Mouse (Mus musculus) thymus, adult 2 months (tissue): Measurements from ENCODE around the gene Des. TPM values are rescaled to one million over a fixed set of nuclear protein-coding genes. Genes with fewer than 3 reads are reported as not detected.

ENCODE experiments used
- DNase-seq: peaks from one replicate; pipeline ENCODE4 v3.0.0; 2021
- H3K27ac ChIP-seq: fragments of 200-500 bp; 2 replicates; pipeline ENCODE4 v1.5.1; 2012; ENCODE audit warnings: low read length, control low read depth; ENCODE audit not compliant: control insufficient read depth, insufficient read depth
- H3K27me3 ChIP-seq: fragments of 200-500 bp; 2 replicates; pipeline ENCODE4 v1.6.1; 2012; ENCODE audit warnings: mild to moderate bottlenecking, low read length, moderate library complexity, mixed read lengths; ENCODE audit not compliant: control insufficient read depth, insufficient read depth
- H3K36me3 ChIP-seq: fragments of 200-500 bp; 2 replicates; pipeline ENCODE4 v1.6.1; 2012; ENCODE audit warnings: mild to moderate bottlenecking, low read length, moderate library complexity; ENCODE audit not compliant: control insufficient read depth, insufficient read depth
- H3K4me1 ChIP-seq: fragments of 200-500 bp; replicated peaks from 2 replicates; pipeline ENCODE4 v1.6.1; 2012; ENCODE audit warnings: low read length; ENCODE audit not compliant: control insufficient read depth, insufficient read depth
- H3K4me3 ChIP-seq: fragments of 200-500 bp; 2 replicates; pipeline ENCODE4 v1.5.1; 2012; ENCODE audit warnings: mild to moderate bottlenecking, low read length, control low read depth, moderate library complexity; ENCODE audit not compliant: control insufficient read depth, insufficient read depth
- CTCF ChIP-seq: fragments of 200-500 bp; IDR thresholded peaks from 2 replicates; pipeline ENCODE4 v1.5.1; 2012; ENCODE audit warnings: mild to moderate bottlenecking, control low read depth, low read length, moderate library complexity, borderline replicate concordance; ENCODE audit not compliant: control insufficient read depth, poor library complexity, insufficient read depth; ENCODE audit errors: extremely low read depth
- POLR2A ChIP-seq: fragments of 200-500 bp; IDR thresholded peaks from 2 replicates; pipeline ENCODE4 v1.6.1; 2012; ENCODE audit warnings: mild to moderate bottlenecking, low read length, control low read depth, moderate library complexity; ENCODE audit not compliant: control insufficient read depth, poor library complexity, insufficient read depth; ENCODE audit errors: extremely low read depth
- WGBS: fragments of 180-500 bp; shearing (Covaris S2); methylation state at CpG from one replicate; pipeline ENCODE4 v1.1.7; 2018; 5-methylcytosine and 5-hydroxymethylcytosine counted together
- polyA plus RNA-seq: library from polyadenylated mRNA; depleted of rRNA; stranded (reverse); fragments of >200 nt; gene quantifications from 2 replicates; pipeline ENCODE4 v1.2.3, GENCODE M21; 2012

Gene Des
- polyA plus RNA-seq, 1 experiment, result 31.6 TPM

DNA sequence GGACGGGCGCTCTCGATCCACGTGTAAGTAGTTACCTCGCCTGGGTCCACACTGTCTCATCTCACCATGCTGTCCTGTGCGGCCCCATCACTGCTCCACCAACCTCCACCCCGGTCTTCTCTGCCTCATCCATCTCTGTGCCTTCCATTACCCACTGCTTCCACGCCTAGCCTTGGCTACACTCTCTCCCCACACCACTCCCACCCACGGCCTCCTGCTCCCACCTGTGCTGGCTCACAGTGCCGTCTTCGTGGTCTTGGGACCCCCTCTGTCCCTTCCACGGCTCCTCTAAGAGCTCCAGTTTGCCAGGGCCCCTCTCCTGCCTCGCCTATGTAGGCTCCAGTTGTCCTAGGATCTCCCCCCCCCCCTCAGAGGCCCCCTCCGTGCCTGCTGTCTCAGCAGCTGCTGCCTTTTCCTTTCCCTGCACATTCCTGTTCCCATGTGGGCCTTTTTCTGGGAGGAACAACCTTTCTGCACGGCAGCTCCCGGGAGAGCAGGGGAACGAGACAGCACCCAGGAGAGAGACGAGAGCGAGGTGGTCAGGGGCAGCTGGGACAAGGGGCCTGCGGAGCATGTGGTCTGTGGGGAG lies 25.1 kb downstream of the Des start:
- no peaks in the 10 kb centered on the region; the same call in 1 of the 2 replicates for H3K4me1 ChIP-seq
- TF ChIP-seq CTCF (no peak), POLR2A (no peak)
- H3K27ac ChIP-seq, result no peak overlapping the region
- no peak for DNase-seq
- peaks cover 19% of the 10 kb centered on the region for H3K27me3 ChIP-seq
- H3K36me3 ChIP-seq, result no peaks in the 10 kb centered on the region
- 83% methylated on average over 20 of the region's 20 CpGs for WGBS
- H3K4me3 ChIP-seq, result no peak overlapping the region

GRCm38 (mm10) chr1:75386149-75386548 lies 26.0 kb downstream of the Des start:
- WGBS, result 58% methylated on average over 4 of the region's 4 CpGs
- Histone ChIP-seq H3K4me1 (no peaks in the 10 kb centered on the region; the same call in 1 of the 2 replicates), H3K36me3 (no peaks in the 10 kb centered on the region), H3K27ac (no peak overlapping the region), H3K4me3 (no peak overlapping the region), H3K27me3 (peaks cover 19% of the 10 kb centered on the region)
- TF ChIP-seq POLR2A (no peak), CTCF (no peak)
- no peak for DNase-seq

- Histone ChIP-seq H3K4me1 (no peaks in the 10 kb centered on the region), H3K36me3 (no peaks in the 10 kb centered on the region), H3K27ac (no peak overlapping the region), H3K4me3 (no peak overlapping the region), H3K27me3 (peaks cover 13% of the 10 kb centered on the region)
- TF ChIP-seq POLR2A (no peak), CTCF (no peak)
- 34% methylated on average over 7 of the region's 7 CpGs for WGBS
- no peak for DNase-seq
These were observed 27.4 kb downstream of the Des start for GRCm38 (mm10) chr1:75387469-75387928.

DNA sequence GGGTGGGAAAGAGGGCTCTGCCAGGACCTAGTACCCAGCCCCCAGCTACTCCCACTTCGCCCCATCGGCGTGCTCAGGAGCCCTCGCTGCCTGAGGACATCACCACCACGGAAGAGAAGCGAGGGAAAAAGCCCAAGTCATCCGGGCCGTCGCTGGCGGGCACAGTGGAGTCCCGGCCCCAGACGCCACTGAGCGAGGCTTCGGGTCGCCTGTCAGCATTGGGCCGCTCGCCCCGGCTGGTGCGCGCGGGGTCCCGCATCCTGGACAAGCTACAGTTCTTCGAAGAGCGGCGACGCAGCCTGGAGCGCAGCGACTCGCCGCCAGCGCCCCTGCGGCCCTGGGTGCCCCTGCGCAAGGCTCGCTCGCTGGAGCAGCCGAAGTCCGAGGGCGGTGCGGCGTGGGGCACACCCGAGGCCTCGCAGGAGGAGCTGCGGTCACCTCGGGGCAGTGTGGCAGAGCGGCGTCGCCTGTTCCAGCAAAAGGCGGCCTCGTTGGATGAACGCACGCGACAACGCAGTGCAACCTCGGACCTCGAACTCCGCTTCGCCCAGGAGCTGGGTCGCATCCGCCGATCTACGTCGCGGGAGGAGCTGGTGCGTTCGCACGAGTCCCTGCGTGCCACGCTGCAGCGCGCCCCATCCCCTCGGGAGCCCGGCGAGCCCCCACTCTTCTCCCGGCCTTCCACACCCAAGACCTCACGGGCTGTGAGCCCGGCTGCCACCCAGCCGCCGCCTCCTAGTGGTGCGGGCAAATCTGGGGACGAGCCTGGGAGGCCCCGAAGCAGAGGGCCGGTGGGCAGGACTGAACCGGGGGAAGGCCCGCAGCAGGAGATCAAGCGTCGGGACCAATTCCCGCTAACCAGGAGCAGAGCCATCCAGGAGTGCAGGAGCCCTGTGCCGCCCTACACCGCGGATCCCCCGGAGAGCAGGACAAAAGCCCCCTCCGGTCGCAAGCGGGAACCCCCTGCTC lies 28.1 kb downstream of the Des start:
- 7% methylated on average over 94 of the region's 94 CpGs for whole genome bisulfite sequencing
- H3K27ac ChIP-seq, result no peak overlapping the region
- DNase-seq, result no peak
- H3K27me3 ChIP-seq, result peaks cover 8% of the 10 kb centered on the region
- no peak overlapping the region for H3K4me3 ChIP-seq
- H3K36me3 ChIP-seq, result no peaks in the 10 kb centered on the region
- H3K4me1 ChIP-seq, result no peaks in the 10 kb centered on the region
- TF ChIP-seq POLR2A (no peak), CTCF (no peak)

DNA sequence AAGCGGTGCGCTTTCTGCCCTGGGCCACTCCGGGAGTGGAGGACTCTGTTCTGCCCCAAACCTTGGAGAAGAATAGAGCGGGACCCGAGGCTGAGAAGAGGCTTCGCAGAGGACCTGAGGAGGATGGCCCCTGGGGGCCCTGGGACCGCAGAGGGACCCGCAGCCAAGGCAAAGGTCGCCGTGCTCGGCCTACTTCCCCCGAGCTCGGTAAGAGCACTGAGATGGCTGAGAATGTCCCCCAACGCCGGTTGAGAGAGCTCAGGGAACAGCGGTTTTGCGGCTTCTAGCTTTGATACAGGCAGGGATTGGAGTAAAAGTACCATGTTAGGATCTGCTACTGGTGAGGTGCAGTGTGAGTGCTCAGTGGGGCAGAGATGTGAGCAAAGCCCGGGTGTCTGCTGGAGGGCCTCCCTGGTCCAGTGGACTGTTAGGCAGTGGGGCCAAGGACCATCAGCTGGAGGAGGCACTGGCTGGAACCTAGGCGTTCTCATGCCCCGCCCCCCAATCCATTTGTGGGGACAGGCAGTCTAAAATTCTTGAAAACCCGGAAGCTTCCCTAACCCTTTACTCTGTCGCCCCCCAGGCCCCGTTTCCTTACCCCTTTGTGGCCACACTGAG lies 28.9 kb downstream of the Des start:
- Histone ChIP-seq H3K4me3 (no peak overlapping the region), H3K36me3 (no peaks in the 10 kb centered on the region)

GRCm38 (mm10) chr1:75393139-75393538 lies 33.0 kb downstream of the Des start:
- no peak for DNase-seq
- Histone ChIP-seq H3K27ac (no peak overlapping the region), H3K4me1 (no peaks in the 10 kb centered on the region), H3K4me3 (no peak overlapping the region), H3K36me3 (no peaks in the 10 kb centered on the region), H3K27me3 (peaks cover 5% of the 10 kb centered on the region; the same call in 1 of the 2 replicates)
- WGBS, result 75% methylated on average over 9 of the region's 9 CpGs
- TF ChIP-seq CTCF (no peak), POLR2A (no peak)

More for the DNA sequence above, 28.9 kb downstream of the Des start:
- no peak for TF ChIP-seq POLR2A
- no peak for TF ChIP-seq CTCF
- H3K4me1 ChIP-seq, result no peaks in the 10 kb centered on the region
- 31% methylated on average over 23 of the region's 23 CpGs for WGBS
- H3K27me3 ChIP-seq, result peaks cover 5% of the 10 kb centered on the region; the same call in 1 of the 2 replicates
- DNase-seq, result no peak
- H3K27ac ChIP-seq, result no peak overlapping the region
